Mouse (Mus musculus) embryo, embryonic 10.5 days (tissue): ENCODE data around the gene Antxrl.
A peak's percentile ranks its signal among the peaks of the same experiment; 100 is the strongest.

ENCODE experiments used
- DNase-seq: peaks from one replicate; pipeline ENCODE4 v3.0.0-alpha.2; 2015; ENCODE audit warnings: low spot score

Antxrl gene

DNA sequence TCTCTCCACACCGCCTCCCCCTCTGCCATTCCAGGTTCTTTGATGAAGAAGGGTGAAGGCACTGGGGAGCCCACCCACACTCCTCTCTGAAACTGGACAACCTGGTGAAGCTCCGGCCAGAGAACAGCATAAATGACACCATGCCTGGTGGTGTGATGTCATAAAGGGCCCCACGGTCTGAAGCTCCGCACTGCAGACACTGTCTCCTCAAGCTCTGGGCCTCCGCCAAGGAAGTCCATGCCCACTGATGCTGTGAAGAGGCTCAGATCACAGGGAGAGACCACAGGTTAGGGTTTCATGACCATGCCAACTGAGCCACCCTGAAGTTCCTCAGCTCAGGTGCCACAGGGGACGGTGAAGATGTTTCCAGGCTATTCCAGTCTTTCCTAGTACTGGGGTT is at the start of gene Antxrl:
Antxrl (plus strand) TSS at position 192 of the 400 bp plus-strand sequence.
- no peak for DNase-seq

DNA sequence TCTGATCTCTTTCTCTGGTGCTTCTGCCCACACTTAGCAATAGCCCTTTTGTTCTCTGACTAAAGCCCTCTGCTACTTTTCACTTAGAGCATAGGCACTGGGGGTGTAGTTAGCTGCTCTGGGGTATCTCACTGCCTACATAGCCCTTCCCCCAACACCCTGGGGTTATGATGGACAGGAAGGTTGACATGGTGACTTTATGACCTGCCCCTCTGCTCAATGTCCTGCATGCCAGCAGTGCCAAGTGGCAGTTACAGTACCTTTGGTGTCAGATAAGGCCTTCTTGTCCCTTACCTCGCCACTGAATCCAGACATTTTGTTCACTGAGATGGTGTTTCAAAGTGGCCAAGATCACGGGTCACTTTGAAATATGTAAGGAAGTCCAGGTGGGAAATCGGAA is 37.4 kb upstream of the Antxrl start, which contains the start of gene Gm30083:
Gm30083 (minus strand) TSS at position 120 of the 400 bp plus-strand sequence.
- no peak for DNase-seq

DNA sequence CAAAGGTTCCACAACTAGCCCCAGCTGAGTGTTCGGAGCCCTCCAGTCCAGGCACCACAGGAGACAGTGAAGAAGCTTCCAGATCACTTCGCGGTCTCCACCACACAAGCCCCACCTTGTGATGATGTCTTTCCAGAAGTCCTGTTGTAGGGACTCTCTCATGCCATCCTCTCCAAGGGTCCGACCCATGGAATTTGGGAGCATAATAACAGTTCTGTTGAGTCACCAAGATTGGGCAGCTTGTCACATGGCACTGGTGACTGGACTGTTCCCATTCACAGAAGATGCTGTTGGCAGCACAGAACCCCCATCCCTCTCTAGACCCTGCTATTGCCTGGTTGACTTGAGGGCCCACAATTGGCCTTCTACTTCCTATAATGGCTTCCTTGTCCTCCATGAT is 36.1 kb upstream of the Antxrl start, which contains the start of gene Gm5460:
Gm5460 (plus strand) TSS at position 378 of the 400 bp plus-strand sequence.
- DNase-seq: no peak

DNA sequence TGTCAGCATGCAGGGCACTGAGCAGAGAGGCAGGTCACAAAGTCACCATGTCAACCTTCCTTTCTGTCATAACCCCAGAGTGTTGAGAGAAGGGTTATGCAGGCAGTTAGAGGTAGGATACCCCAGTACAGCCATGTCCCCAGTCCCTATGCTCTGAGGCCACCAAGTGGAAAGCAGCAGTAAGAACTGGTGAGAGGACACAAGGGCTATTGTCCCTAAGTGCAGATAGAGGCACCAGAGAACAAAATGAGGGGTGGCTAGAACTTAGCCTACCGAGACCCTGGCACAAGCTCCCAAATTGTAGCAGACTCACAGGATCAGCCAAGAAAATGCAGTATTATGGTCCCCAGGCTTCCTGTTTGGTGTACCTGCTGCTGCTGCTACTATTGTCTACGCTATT is 35.6 kb upstream of the Antxrl start:
- DNase-seq: no peak

DNA sequence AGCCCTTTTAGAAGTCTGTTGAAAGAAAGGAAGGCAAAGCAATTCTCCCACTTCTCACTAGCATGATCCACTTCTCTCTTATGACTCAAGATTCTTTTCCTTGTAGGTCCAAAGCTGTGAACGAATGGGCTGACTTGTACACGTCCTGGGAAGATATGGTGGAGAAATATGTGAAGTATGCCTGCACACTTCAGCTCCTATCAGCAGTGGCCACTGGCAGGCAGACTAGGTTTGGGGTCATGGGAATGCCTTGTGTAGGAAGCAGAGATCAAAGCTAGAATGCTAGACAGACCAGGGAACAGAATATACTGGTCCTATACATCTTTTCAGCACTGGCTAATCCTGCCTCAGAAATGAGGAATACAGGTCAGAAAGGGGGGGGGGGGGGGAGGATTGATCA is 25.8 kb upstream of the Antxrl start:
- no peak for DNase-seq

DNA sequence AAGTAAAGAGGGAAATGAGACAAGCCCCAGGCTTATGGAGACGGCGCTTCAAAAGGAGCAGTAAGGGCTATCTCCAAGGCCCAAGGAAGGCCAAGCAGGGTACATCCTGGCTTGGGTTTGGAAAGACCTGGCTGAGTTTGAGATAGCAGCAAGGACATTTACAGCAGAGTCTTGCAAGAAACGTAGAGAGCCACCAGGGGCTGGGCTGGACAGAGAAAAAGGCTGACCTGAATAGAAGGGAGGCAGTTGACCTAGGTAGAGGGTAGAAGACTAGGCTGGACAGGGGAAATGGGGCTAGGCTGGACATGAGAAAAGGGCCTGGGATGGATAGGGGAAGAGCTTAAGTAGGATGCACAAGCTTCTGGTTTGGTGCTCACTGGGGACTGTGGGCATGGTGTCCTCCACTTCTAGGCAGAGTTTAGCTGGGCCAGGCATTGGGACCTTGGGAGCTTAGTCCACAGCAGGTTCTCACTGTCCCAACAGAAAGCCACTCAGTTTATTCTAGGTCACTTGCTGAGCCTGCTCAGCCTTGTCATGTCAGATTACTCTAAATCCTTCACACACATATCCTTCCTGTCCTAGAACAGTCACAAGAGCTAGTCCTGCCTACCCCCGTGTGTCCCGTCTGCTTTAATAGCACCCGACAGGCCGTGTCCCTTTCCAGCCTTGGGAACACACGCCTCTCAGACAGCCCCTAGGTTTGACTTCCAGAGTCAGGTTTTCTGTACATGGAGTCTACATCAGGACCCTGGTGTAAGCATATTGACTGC is 18.5 kb upstream of the Antxrl start:
- no peak for DNase-seq

DNA sequence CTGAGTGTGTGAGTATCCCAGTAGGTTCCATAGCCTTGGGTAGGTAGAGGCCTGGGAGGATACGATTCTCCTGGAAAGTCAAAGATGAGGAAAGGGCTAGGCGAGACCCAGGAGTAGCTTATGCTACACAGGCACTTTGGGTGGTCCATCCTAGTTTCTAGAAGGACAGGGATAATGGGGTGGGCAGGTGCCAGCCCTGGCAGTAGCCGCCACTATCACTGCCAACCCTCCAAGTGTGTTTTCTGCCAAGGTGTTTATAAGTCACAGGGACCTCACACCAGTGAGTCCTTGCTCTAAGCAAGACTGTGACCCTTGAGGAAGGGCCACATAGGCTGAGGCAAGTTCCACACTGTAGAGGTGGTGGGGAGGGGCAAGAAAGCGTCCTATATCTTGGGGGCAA is 11.3 kb upstream of the Antxrl start:
- no peak for DNase-seq

DNA sequence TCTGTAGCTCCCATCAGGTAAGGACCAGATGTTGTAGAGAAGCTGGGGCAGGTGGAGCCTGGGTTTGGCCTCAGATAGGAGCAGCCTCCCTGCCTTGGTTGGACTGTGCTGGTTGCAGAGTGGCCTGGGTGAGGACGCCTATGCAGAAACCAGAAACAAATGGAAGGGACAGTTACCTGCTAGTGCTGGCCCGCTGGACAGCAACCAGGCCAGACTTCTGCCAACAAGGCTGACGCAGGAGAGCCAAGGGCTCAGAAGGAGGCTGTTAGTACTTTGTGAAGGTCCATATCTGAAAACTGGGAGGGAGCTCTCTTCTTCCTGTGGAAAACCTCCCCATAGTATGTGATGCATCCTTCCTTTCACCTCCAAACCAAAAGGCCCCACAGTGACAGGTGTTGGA is 9.2 kb upstream of the Antxrl start:
- no peak for DNase-seq

DNA sequence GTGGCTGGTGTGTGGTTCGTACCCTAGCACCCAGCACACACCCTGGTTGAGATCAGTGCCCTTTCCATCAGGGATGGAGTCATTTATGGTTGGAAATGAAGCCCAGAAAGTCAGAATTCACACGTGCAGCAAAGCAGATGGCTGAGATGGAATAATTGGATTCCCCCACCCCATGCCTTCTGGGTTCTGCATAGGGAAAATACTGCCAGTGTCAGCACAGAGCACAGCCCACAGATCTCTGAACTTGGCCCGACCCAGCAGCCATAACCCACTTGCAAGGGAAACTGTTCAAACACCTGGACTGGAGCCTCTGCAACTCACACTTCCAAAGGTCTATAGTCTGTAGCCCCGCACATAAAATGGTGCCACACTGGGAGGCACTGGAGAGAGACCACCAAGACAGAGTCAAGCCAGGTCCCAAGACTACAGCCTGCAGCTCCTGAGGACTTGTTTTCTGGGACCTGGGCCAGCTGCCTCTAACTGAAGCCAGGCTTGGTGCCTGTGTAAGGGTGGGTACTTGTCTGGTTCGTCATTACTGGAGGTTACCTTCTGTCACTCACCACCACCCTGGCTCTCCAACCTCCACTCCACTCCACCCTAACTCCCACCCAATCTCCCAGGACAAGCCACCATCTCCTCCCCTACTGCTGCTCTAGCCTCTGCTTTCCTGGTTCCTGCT is 2.3 kb upstream of the Antxrl start:
- DNase-seq: no peak

DNA sequence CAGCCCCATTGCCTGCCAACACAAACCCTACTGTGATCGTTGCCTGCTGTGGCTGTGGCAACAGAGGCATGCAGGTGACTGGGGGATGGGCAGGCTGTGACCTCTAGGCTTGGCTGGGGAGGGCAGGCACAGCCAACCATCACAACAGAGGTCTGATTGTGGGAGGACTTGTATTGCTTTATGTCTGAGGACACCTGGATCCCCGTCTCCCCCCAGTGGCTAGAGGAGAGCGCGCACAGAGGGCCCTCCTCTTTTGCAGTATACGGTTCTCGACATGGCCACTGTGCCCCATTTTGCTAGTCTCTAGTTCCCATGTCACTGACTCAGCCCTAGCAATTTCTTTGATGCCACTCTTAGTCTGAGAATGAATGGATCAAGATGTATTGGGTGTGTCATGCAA is 19.2 kb downstream of the Antxrl start:
- peak; percentile 12 for DNase-seq

DNA sequence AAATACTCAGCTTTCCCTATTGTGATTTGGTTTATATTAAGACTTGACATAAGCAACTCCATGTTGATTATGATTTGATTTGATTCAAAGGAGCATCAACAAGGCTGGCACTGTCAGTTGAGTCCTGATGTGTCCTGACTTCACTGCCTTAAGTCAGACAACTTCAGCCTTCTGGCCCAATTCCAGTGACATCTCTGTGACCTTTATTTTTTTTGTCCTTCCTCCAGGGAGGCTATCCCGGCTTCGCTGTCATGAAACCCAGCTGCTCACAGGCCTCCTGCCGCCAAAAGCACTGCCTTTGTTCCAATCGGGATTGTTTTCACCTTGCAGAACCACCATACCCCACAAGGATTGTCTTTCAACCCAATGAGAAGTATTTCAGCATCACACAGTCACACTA is 22.8 kb downstream of the Antxrl start:
- no peak for DNase-seq

DNA sequence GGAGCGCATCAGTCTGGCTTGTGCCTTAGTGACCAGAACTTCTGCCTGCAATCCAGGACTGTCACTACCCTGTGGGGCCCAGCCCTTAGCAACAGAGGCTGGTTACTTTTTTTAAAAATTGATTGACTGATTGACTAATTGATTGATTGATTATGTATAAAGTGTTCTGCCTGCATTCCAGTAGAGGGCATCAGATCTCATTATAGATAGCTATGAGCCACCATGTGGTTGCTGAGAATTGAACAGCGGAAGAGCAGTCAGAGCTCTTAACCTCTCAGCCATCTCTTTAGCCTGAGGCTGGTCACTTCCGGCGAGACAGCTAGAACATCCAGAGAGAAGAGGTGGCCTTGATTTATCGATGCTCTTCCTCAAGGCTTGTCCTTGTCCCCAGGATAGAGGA is 24.7 kb downstream of the Antxrl start:
- peak; percentile 4 for DNase-seq

DNA sequence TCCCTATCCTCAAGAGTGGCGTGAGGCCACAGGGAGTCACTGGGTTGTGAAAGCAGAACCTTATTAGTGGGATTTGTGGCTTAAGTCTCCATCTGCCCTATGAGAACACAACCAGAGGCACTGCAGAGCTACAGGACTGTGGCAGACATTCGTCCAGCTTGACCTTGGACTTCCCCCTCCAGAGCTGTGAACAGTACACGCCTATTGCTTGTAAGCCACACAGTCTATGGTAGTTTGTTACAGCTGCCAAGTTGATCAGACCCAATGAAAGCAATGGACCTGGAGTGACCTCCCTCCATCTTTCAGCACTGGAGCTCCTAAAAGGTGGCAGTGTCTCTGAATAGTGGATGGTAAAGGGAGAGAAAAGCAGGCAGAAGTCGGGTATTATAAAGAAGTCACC is 25.8 kb downstream of the Antxrl start:
- DNase-seq: no peak

DNA sequence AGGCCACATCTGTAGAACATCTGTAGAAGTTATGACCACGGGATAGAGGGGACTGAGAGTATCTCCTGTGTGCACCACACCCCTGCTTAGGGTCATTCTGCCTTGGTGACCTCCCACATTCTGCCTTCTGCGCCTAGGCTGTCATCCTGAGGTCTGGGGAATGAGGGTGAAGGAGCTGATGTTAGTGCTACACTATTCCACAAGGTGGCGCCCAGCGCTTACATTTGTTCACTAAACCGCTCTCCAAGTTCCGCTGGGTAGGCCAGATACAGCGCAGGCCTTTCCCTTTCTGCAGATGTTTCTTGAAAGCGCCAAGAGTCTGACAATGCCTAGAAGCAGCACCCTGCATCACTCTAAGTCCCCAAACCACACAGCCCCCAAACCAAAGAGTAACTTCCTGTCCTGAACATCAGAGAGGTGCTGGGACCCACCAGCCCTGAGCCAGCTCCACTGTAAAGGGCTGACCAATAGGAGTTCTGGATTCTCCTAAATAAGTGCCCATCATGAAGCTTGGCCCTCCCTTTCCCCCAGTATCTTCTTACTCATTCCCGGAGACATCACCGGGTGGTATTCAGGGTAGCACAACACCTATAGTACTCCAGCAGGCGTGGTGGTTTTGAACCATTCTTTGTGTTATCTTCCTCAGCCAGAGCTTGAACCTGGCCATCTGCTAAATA is 28.0 kb downstream of the Antxrl start:
- peak; percentile 95 for DNase-seq

DNA sequence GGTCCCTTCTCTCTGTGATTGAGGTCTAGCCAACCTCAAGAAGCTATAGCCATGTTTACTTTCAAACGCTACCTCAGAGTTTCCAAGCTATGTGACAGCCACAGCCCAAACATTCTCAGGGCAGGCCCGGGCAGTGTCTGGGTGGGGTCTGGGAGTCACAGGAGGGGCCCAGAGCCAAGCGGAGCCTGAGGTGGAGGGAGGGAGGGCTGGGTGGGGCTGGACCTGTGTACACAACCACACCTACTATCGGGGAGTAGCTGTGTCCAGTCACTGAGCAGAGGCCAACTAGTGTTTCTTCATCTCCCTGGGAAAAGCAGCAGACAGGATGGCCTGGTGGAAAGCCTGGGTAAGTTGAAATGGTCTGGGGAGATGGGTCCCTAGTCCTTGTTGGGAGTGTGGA is 33.2 kb downstream of the Antxrl start, which contains the start of gene Anxa8:
Anxa8 (plus strand) TSS at position 251 of the 400 bp plus-strand sequence.
- no peak for DNase-seq

DNA sequence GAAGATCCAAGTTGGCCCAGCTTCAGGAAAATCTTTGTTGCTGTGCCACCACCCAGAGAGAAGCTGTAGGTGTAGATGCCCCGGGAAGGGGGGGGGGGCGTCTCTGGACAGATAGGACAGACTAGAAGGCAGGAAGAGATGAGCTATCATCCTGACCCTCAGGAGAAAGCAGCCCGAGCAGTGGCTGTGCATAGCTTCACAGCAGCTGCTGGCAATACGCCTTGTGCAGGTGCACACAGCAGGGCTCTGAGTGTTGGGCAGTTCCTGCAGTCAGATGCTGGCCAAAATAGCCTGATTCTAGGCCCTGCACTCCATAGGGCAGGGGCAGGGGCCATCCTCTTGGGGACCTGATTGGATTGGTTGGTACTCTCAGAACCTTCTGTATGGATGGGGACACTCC is 34.3 kb downstream of the Antxrl start:
- no peak for DNase-seq

DNA sequence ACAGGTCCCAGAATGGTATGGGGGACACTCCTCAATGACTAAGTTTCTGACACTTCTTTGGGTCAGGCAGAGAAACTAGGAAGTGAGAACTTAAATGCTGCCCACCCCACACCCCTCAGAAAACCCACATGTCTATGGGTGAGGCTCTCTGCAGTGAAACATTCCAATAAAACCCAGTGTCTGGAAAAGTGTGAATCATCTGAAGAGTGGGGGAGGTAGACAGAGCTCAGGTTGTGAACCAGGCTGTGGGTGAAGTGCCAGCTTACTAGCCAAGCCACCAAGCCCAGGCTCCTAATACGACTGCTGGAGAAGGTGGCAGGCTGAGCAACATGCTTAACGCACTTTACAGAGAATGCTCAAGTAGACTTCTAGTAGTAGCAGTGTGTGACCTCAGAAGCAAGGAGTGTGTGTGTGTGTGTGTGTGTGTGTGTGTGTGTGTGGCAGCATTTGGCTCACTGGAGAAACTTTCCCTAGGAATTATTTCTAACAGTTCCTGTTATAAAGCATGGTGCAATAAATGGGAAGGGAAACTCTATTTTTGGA is 35.4 kb downstream of the Antxrl start:
- DNase-seq: no peak

DNA sequence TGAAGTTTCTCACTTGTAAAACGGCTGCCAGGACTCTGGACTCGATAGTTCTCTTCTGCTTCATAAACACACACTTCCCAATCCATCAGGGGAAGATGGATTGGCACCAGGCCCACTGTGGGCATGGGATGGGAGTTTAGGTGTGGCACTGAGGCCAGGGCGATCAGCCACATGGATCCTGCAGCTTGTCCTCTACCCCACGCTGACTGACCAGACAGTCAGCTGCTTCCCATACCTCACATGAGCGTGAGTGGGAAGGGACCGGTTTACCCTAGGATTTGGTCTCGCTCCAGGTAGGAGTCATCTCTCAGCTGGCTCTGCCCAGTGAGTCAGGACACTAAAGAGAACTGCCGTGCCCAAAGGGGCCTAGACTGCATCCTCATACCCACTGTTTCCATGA is 37.3 kb downstream of the Antxrl start:
- no peak for DNase-seq

DNA sequence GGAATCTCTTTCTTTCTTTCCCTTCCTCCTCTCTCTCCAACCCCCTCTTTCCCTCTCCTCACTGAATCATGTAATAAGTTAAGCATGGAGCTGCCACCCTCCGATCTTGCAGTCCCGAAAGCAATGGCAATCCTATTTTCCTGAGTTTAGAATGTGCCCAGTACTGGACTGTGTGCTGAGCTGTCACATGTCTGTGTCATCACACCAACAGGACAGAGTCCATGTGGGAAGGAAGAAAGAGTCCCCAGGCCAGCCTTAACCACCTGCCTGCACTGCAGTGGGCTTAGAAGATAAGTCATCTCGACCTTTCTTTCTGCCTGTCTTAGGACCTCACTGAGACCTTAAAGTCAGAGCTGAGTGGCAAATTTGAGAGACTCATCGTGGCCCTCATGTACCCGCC is 39.0 kb downstream of the Antxrl start:
- DNase-seq: no peak

DNA sequence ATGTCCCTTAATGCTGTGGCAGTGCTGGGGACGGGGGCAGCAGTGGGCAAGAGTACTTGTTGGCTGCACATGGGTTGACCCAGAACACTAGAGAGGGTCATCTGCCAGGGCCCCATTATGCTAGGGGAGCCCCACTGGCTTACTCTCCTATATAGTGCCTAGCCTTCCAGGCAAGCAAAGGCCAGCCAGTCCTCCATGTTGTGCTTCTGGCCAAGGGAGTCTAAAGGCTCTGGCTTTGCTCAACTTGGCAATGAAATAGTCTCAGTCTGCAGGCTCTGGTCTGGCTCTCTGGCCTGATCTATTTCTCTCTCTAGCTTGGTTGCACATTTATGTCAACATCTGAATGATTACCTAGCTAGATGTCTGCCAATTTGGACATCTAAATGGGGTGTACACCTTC is 40.3 kb downstream of the Antxrl start:
- DNase-seq: no peak

DNA sequence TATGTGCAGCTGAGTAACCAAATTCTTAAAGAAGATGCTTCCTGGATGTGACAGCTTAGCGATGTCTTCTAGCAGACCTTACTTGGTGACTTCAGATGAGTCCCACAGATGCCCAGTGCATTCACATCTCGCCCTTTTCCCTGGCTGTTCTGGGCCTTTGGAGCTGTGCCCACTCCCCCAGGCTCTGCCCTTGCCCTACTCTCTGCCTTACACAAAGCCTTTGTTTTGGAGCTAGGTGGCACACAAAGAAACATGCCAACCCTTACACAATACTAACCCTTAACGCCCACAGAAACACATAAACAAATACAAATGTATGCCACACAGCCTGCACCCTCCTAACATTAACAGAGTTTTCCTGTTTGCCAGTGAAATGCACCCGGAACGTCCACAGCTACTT is 43.7 kb downstream of the Antxrl start:
- DNase-seq: no peak

DNA sequence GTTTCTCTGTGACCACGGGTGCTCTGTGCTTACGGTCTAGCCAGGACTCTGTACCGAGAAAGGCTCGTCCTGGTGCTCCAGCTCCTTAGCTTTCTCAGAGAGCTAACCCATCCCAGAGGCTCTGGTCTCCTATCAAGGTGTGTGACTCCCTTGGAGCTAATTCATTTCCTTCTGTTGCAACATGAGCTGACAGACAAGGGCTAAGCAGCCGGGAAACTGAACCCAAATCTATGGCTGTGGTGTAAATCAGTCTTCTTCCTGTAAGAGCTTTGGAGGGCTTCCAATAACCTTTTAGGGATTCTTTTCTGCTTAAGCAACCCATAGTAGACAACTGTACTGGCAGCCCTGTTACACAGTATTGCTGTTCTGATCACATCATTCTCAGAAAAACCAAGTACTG is 50.1 kb downstream of the Antxrl start, which contains the start of gene A630023A22Rik:
A630023A22Rik (minus strand) TSS at position 154 of the 400 bp plus-strand sequence.
- no peak for DNase-seq

DNA sequence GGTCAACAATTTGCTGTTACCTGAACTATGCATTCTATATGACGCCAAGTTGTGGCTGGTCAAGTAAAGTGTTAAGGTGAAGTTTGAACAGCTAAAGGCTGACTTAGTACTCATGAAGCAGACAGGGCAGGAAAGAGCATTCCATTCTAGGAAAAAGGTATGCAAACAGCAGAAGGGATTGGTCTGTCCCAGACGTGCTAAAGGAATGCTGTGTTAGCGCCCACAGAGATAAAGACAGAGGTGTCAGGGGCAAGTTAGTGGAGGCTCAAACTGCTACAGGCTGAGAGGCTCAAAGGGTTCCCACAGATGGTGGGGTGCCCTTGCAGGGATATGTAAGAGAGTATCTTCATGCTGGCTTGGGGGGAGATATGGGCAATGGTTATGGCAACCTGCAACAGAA is 51.3 kb downstream of the Antxrl start:
- no peak for DNase-seq
